Mouse (Mus musculus) kidney, embryonic 16.5 days (tissue): Measurements from ENCODE around the gene Gm45140. TPM values are rescaled to one million over a fixed set of nuclear protein-coding genes. Genes with fewer than 3 reads are reported as not detected.

Experiments used
- ATAC-seq: fragments of 200-750 bp; cut with Nextera tagmentation; 2 replicates; pipeline ENCODE4 v1.8.0; 2017; ENCODE audit warnings: moderate TSS enrichment; ENCODE audit not compliant: low FRiP score, low TSS enrichment
- H3K27ac ChIP-seq: fragments of 300-500 bp; sonication (generic); 2 replicates; pipeline ENCODE4 v1.5.1; 2014; ENCODE audit warnings: low read length
- H3K27me3 ChIP-seq: fragments of 300-500 bp; sonication (generic); 2 replicates; pipeline ENCODE4 v1.6.1; 2014; ENCODE audit warnings: low read length, control low read depth, mixed read lengths; ENCODE audit not compliant: insufficient read depth
- H3K36me3 ChIP-seq: fragments of 300-500 bp; sonication (generic); 2 replicates; pipeline ENCODE4 v1.6.1; 2014; ENCODE audit warnings: low read length, control low read depth, mixed read lengths; ENCODE audit not compliant: insufficient read depth
- H3K4me1 ChIP-seq: fragments of 300-500 bp; sonication (generic); 2 replicates; pipeline ENCODE4 v1.6.1; 2014; ENCODE audit warnings: low read length, control low read depth, mixed read lengths; ENCODE audit not compliant: insufficient read depth
- H3K4me2 ChIP-seq: fragments of 300-500 bp; sonication (generic); replicated peaks from 2 replicates; pipeline ENCODE4 v1.6.1; 2014; ENCODE audit warnings: low read depth, low read length
- H3K4me3 ChIP-seq: fragments of 300-500 bp; sonication (generic); 2 replicates; pipeline ENCODE4 v1.5.1; 2014; ENCODE audit warnings: mild to moderate bottlenecking, low read length
- H3K9ac ChIP-seq: fragments of 300-500 bp; sonication (generic); replicated peaks from 2 replicates; pipeline ENCODE4 v1.6.1; 2014; ENCODE audit warnings: low read length
- H3K9me3 ChIP-seq: fragments of 300-500 bp; sonication (generic); 2 replicates; pipeline ENCODE4 v1.6.1; 2016; ENCODE audit warnings: low read length, control low read depth
- WGBS: fragments of 180-500 bp; shearing (Covaris S2); extraction: QIAGEN DNeasy Blood & Tissue Kit; methylation state at CpG from one replicate; pipeline ENCODE4 v1.1.7; 2014; 5-methylcytosine and 5-hydroxymethylcytosine counted together
- polyA plus RNA-seq: library from polyadenylated mRNA; unstranded; fragments of >200 nt; fragmentation: Nextera tagmentation; extraction: Ambion mirVana; gene quantifications from 2 replicates; pipeline ENCODE4 v1.2.1, GENCODE M21; 2015

The Gm45140 gene
- polyA plus RNA-seq, 1 experiment from 2014 or later = 2.7 TPM

GRCm38 (mm10) chr6:87850155-87850899 lies 14.7 kb upstream of the Gm45140 start:
- no peaks in the 10 kb centered on the region for H3K27me3 ChIP-seq
- H3K9me3 ChIP-seq = no peaks in the 10 kb centered on the region
- peaks cover 9% of the 10 kb centered on the region; the same call in 1 of the 2 replicates for H3K36me3 ChIP-seq
- H3K4me1 ChIP-seq = peaks cover 26% of the 10 kb centered on the region
- H3K9ac ChIP-seq = peak overlapping the region; percentile 98
- peak overlapping the region; percentile 92 for H3K4me3 ChIP-seq
- H3K4me2 ChIP-seq = peak overlapping the region; percentile 89
- peak overlapping the region; percentile 95 for H3K27ac ChIP-seq
- 0% methylated on average over 71 of the region's 73 CpGs for WGBS
- ATAC-seq = peak; percentile 83

- Histone ChIP-seq H3K9me3 (no peaks in the 10 kb centered on the region), H3K27ac (no peak overlapping the region), H3K36me3 (peaks cover 14% of the 10 kb centered on the region), H3K4me2 (peak overlapping the region; percentile 89), H3K27me3 (no peaks in the 10 kb centered on the region), H3K4me3 (peak overlapping the region; percentile 92), H3K4me1 (peaks cover 26% of the 10 kb centered on the region), H3K9ac (peak overlapping the region; percentile 98)
- no peak for ATAC-seq
- WGBS = under 1% methylated on average over 8 of the region's 8 CpGs
These were observed 14.2 kb upstream of the Gm45140 start for GRCm38 (mm10) chr6:87849780-87850154.

- H3K4me2 ChIP-seq = no peak overlapping the region
- peaks cover 26% of the 10 kb centered on the region for H3K4me1 ChIP-seq
- no peaks in the 10 kb centered on the region for H3K27me3 ChIP-seq
- ATAC-seq = no peak
- no peaks in the 10 kb centered on the region for H3K9me3 ChIP-seq
- H3K36me3 ChIP-seq = peaks cover 38% of the 10 kb centered on the region
- no peak overlapping the region for H3K4me3 ChIP-seq
- H3K9ac ChIP-seq = no peak overlapping the region
- H3K27ac ChIP-seq = no peak overlapping the region
- 80% methylated on average over 1 of the region's 1 CpGs for whole genome bisulfite sequencing
These were observed 11.2 kb upstream of the Gm45140 start for GRCm38 (mm10) chr6:87846813-87847212.

- H3K36me3 ChIP-seq = peaks cover 42% of the 10 kb centered on the region
- no peak overlapping the region for H3K27ac ChIP-seq
- 95% methylated on average over 13 of the region's 13 CpGs for WGBS
- H3K4me1 ChIP-seq = peaks cover 22% of the 10 kb centered on the region
- no peaks in the 10 kb centered on the region for H3K27me3 ChIP-seq
- H3K9me3 ChIP-seq = no peaks in the 10 kb centered on the region
- H3K4me2 ChIP-seq = no peak overlapping the region
- no peak overlapping the region for H3K4me3 ChIP-seq
- no peak for ATAC-seq
- no peak overlapping the region for H3K9ac ChIP-seq
These were observed 9.6 kb upstream of the Gm45140 start for GRCm38 (mm10) chr6:87845031-87845695.

- ATAC-seq = no peak
- Histone ChIP-seq H3K4me3 (no peak overlapping the region), H3K9me3 (no peaks in the 10 kb centered on the region), H3K27me3 (no peaks in the 10 kb centered on the region), H3K36me3 (peaks cover 39% of the 10 kb centered on the region), H3K4me2 (no peak overlapping the region), H3K9ac (no peak overlapping the region), H3K27ac (no peak overlapping the region), H3K4me1 (peaks cover 17% of the 10 kb centered on the region)
- 30% methylated on average over 1 of the region's 1 CpGs for WGBS
These were observed 6.7 kb upstream of the Gm45140 start for GRCm38 (mm10) chr6:87842254-87842653.

GRCm38 (mm10) chr6:87841635-87842034 lies 6.0 kb upstream of the Gm45140 start:
- Histone ChIP-seq H3K4me2 (no peak overlapping the region), H3K9ac (no peak overlapping the region), H3K9me3 (no peaks in the 10 kb centered on the region), H3K36me3 (peaks cover 39% of the 10 kb centered on the region), H3K4me1 (peaks cover 12% of the 10 kb centered on the region), H3K4me3 (no peak overlapping the region), H3K27me3 (no peaks in the 10 kb centered on the region), H3K27ac (no peak overlapping the region)
- ATAC-seq = no peak
- WGBS = 77% methylated on average over 8 of the region's 8 CpGs

- H3K36me3 ChIP-seq = peaks cover 29% of the 10 kb centered on the region
- H3K9ac ChIP-seq = peak overlapping the region; percentile 95
- 54% methylated on average over 11 of the region's 11 CpGs for WGBS
- H3K4me2 ChIP-seq = peak overlapping the region; percentile 95; the same call in 1 of the 2 replicates
- H3K27me3 ChIP-seq = no peaks in the 10 kb centered on the region
- peaks cover 12% of the 10 kb centered on the region for H3K4me1 ChIP-seq
- H3K27ac ChIP-seq = 0 out of 2 replicates have a peak overlapping the region, but pooled peaks have one; percentile 98
- H3K9me3 ChIP-seq = no peaks in the 10 kb centered on the region
- H3K4me3 ChIP-seq = no peak overlapping the region
- ATAC-seq = no peak
These were observed 4.3 kb upstream of the Gm45140 start for GRCm38 (mm10) chr6:87839797-87840341.

GRCm38 (mm10) chr6:87838551-87839197 lies 3.1 kb upstream of the Gm45140 start, which contains the start of gene Isy1:
Isy1 (minus strand) TSS chr6:87838798.
- H3K9me3 ChIP-seq = no peaks in the 10 kb centered on the region
- peaks cover 23% of the 10 kb centered on the region for H3K36me3 ChIP-seq
- H3K4me1 ChIP-seq = peaks cover 12% of the 10 kb centered on the region
- peak within 1 kb of the TSS; percentile 98 for H3K27ac ChIP-seq
- peak; percentile 97 for ATAC-seq
- H3K4me2 ChIP-seq = peak within 1 kb of the TSS; percentile 95
- under 1% methylated on average over 46 of the region's 46 CpGs for WGBS
- peak within 1 kb of the TSS; percentile 94 for H3K4me3 ChIP-seq
- H3K9ac ChIP-seq = peak within 1 kb of the TSS; percentile 95
- no peaks in the 10 kb centered on the region for H3K27me3 ChIP-seq

GRCm38 (mm10) chr6:87820366-87820765 lies 15.2 kb downstream of the Gm45140 start:
- no peak for ATAC-seq

More at GRCm38 (mm10) chr6:87820366-87820765, 15.2 kb downstream of the Gm45140 start:
- H3K36me3 ChIP-seq = peaks cover 76% of the 10 kb centered on the region
- no peaks in the 10 kb centered on the region for H3K4me1 ChIP-seq
- no peak overlapping the region for H3K9ac ChIP-seq
- H3K27me3 ChIP-seq = no peaks in the 10 kb centered on the region
- no peak overlapping the region for H3K4me3 ChIP-seq
- no peaks in the 10 kb centered on the region for H3K9me3 ChIP-seq
- H3K27ac ChIP-seq = no peak overlapping the region
- H3K4me2 ChIP-seq = no peak overlapping the region
- 90% methylated on average over 2 of the region's 2 CpGs for WGBS
